Mouse (Mus musculus) retina, postnatal 1 day (tissue): ENCODE results near the gene Gsto1.

Experiments
- DNase-seq: peaks from one replicate; pipeline ENCODE4 v3.0.0-alpha.2; 2012

Gsto1 gene

DNA sequence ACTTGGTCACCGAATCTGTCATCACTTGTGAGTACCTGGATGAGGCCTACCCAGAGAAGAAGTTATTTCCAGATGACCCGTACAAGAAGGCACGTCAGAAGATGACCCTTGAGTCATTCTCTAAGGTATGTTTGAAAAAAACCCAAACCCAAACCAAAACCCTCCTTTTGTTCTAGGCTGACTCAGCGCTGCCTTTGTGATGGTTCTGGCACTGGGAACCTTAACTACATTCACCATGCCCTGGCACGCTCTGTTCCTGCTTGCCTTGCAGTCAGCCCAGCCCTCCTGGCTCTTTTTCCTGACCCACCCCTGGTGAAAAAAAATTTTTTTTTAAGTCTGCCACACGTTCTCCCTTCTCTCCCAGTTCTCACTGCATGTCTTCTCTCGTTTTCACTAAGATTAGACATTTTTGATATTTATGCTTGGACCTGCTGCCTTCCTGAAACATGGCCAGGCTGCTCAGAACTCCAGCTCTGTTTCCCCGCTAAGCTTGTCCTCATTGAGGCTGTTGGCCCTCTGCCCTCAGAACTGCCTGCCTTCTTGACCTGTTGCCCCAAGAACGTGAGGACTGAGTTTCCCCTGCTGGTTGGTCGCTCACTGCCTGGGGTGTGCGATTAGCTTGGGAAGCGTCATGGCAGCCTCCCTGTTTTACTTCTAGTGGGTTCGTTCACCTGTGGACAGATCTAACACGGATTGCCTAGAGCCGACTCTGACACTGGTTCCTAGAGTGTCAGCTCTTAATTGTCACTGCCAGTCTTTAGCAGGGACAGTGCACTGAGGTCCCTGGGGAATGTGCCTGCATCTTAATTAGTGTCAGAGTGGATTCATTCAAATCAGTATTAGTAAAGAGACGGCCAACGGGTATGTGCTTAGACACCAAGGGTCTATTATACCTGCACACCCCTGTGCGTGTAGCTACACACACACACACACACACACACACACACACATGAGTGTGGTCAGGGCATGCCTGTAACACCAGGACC, 3.5 kb downstream of the Gsto1 start:
- no peak for DNase-seq

DNA sequence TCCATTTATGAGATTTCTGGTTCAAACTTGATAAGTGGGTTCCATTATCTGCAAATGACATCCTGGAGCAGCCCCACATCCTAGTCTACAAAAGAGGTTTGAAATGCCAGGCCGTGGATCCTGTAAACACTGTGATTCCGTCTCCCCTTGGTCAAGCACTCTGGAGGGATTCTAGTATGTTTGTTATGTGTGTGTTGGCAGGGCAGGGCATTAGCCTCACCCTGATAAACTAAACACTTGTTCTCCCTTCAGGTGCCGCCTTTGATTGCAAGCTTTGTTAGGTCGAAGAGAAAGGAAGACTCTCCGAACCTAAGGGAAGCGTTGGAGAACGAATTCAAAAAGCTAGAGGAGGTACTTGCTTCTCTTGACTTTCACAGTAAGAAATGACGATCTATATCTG, 4.4 kb downstream of the Gsto1 start:
- DNase-seq: no peak

DNA sequence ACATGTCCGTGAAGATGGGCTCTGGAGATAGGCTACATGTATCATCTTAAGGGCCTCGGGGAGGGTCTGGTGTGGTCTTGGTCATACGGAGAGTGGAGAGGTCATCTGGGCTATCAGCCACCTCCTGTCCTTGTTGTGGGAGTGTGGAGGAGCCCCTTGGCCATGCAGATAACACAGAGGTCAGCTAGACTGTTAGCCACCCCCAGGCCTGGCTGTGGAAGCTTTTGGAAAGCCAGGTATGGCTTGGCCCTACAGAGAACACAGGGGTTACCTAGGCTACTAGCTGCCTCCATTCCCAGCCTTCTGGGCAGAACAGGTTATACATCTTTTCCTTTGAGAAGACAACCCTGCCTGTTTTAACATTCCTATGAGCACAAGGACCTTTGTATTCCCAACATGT, 7.8 kb downstream of the Gsto1 start:
- no peak for DNase-seq

DNA sequence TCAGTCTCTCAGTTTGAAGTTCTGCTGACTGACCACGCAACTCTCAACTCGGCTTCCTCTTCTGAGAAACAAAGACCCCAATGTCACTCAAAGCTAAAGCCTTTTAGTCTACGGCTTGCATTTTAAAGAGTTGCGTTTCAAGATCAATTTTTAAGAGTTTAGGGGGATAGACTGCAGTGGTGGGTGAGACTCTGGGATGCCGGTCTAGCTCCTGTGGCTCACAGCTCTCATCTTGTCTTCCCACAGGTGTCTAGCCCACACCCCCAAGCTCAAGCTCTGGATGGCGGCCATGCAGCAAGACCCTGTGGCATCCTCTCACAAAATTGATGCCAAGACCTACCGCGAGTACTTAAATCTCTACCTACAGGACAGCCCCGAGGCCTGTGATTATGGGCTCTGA, 9.3 kb downstream of the Gsto1 start:
- no peak for DNase-seq

DNA sequence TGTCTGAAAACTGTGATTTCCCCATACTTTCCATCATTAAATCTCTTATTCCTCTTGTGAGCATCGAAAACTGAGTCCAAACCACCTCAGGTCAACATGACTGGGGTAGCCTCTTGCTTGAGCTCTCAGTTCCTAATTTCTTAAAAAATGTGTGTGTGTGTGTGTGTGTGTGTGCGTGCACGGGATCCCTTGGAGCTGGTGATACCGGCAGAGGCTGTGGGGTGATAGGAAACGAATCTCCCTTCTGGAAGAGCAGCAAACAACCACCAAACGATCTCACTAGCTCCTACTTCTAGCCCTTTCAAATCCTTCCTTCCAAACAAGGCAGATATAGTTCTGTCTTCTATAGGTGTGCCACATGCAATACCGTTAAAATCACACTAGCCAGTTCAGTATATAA, 10.0 kb downstream of the Gsto1 start:
- no peak for DNase-seq

DNA sequence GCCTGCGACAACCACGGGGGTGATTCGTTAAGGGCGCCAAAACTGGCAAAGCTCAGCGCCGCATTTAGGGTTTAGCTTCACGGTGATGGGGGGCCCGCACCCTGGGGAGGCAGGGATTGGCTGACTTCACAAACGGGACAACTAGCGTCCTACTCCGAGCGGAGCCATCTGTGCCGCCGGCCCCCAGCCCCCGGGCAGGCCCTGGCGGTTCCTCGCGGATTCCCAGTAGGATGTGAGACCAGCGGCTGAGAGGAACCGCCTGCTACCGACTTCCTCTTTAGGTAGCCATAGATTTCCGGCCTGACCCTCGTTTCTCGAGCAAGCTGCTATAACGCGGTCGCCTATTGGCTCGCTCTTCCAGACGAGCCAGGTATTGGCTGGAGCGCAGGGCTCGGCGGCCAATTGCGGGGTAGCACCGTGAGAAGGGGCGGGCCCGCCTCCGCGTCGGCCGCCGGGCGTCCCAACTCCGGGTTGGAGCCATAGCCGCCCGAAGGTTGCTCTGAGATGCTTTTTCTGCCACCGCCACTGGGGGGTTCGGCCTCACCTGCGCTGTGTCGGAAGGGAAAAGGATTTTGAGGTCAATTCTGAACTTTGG, 10.7 kb downstream of the Gsto1 start, which contains the start of gene Gsto2:
Gene Gsto2, plus strand, starts transcription at position 182 of the 595 bp plus-strand sequence.
- DNase-seq: peak; percentile 98

DNA sequence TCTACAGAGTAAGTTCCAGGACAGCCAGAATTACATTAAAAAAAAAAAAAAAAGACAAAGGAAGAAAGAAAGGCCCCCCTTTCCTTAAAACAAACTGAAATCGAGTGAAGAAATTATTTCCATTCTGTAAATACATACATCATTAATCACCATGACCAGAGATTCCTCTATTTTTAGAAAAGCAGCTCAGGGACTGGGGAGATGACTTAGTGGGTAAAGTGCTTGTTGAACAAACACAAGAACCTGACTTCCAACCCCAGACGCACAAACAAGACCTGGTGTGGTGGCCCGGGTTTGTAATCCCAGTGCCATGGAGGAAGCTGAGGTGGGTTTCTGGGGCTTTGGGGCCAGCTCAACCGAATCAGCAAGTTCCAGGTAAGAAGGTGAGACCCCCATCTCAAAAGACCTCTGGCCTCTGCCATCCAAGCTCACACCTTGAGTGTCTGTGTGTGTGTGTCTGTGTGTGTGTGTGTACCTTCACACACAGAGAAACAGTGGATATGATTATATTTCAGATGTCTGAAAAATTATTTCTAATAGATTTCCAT, 12.9 kb downstream of the Gsto1 start:
- DNase-seq: no peak

DNA sequence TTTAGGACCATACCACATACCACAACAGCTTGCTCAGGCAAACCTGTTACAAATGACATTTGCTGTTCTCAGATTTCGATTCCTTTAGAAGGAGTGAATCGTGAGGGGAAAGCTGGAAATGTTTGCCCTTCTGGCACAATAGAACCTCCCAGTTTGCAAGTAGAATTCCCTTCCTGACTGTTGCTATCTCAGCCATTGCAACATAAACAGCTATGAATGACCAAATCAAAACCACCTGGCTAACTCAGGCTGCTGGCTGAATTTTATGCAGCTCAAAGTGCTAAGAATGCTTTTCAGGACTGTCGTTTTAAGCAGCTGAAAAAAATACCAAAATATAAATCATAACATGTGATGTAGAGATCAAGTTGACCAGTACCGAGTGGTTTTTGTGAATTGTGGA, 14.2 kb downstream of the Gsto1 start:
- DNase-seq: no peak

DNA sequence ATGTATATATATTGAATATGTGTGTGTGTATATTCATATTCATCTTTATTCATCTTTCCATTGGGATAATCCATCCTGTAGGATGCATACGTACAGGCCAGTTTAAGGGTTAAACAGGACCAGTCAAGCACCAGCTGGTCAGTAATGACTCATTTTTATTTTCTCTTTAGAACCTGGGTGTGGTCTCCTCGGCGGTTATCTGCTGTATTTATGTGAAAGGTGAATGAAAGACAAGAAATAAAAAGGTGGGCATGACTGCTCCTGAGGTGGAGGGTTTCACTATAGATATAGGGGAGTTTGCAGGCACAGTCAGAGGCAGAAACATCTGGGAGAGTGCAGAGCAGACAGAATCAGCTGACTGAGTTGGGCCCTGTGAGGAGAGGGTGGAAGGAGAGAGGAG, 14.7 kb downstream of the Gsto1 start:
- no peak for DNase-seq

DNA sequence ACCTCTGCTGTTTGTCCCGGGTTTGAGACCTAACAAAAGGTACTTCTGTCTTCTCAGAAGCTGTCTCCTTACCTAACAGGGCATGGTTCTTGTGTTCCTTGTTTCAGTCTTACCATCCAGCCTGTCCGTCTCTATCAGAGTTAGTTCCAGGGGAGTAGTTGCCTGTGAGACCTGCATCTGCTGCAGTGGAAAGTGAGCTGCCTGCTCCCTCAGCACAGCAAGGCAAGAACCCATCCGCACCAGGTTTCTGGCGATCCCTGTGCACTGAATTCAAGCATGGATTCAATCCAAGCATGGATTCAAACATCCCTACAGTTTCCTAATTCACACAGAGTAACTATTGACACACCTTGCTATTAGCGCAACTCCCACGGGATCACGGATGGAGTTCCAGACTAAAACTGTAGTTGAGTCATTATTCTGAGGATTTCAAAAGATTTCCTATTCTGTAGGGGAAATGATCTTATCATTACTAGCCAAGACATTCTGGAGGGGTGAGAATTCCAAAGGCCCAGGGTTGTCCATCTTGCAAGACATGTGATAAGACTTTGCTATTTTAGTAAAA, 15.4 kb downstream of the Gsto1 start:
- no peak for DNase-seq

DNA sequence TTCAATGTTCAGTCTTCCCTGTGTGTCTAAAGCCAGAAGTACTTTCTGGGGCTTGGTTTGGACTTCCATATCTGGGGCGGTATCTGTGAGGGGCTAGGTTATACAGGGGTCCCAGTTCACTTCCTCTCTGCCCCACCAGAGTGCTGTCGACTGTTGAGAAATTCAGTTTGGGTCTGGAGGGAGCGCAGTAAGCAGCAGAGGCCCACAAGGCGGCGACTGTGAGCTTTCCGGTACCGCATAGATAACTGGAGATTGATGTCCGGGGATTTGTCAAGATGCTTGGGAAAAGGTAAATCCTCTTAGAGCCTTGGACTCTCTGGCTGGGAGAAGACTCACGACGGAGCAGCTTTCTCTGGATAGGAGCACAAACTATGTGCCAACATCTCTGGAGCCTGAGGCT, 16.7 kb downstream of the Gsto1 start:
- DNase-seq: peak; percentile 72

DNA sequence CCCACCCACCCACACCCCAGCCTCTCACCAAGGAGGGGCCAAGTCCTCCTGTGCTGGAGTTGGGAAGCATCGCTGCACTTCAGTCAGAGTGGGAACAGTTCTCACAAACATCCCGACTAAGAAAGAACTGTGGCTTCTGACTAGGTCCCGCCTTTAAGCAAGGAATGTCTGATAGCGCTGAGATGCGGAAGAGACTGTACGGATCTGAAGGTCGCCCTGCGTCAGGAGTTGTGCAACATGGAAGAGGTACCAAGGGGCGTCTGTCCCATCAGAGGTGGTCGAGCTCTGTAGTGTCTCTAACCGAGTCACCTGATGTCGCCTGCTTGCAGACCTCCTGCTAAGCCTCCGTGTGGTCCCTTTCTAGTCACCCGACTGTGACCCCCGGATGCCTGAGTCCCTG, 21.5 kb downstream of the Gsto1 start:
- no peak for DNase-seq

DNA sequence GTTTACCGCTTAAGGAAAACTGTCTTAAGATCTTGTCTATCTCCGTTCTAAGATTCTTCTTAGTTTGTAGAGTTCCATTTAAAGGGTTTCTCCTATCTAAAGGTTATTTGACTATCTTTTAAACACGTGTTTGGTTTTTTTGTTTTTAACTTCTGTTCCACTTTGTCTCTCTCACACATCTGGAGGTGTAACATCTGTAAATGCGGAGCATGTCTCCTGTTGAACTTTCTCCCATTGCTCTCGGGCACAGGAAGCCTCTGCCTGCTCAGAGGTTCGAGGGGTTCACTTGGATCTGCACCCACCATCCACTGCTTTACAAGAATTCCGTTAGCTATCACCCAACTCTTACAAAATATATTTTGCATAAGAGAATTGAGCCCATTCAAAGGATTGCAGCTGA, 26.8 kb downstream of the Gsto1 start:
- no peak for DNase-seq

DNA sequence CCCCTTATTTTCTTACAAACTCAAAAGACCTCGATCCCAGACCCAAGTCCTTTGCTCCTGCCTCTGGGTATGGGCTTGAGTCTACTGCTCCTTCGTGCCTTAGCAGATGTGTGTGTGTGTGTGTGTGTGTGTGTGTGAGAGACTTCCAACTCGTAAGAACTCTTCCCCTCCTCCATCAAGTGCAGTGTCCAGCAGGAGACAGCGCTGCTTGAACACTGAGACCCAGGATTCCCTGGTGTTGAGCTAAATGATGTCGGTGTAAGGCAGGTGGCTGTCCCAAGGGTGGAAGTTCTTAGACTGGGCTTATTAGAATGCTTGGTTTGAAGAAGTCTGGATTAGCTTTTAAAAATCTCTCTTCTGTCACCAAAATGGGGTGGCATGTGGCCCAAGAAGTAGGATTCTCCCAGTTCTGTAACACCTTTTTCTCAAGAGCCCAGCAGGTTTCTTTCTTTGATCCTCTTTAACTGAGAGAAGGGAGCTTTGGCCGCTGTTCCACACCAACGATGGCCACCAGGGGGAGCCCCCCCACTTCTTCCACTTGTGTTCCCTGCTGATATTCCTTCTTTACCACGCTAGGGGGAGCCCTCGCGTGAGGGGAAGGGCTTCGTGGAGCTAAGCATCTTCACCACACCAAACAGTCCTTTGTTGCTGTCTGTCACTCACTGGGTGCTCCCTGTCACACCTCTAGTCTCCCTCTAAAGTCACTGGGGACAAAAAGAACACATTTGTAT, 27.5 kb downstream of the Gsto1 start:
- DNase-seq: peak; percentile 93

DNA sequence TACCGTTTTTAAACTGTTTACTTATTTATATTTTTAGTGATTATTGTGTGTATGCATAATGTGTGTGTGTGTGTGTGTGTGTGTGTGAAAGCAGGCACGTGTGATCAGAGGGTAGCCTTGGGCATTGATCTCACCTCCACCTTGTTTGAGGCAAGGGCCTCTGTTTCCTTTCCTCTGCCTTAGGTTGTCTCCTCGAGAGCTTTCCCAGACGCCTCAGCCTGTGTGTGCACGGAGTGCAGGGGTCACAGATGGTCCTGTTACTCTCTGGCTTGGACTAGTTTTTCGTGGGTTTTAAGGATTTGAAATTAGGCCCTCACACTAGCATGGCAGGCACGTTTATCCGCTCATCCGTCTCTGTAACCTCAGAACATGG, 28.1 kb downstream of the Gsto1 start:
- DNase-seq: no peak

DNA sequence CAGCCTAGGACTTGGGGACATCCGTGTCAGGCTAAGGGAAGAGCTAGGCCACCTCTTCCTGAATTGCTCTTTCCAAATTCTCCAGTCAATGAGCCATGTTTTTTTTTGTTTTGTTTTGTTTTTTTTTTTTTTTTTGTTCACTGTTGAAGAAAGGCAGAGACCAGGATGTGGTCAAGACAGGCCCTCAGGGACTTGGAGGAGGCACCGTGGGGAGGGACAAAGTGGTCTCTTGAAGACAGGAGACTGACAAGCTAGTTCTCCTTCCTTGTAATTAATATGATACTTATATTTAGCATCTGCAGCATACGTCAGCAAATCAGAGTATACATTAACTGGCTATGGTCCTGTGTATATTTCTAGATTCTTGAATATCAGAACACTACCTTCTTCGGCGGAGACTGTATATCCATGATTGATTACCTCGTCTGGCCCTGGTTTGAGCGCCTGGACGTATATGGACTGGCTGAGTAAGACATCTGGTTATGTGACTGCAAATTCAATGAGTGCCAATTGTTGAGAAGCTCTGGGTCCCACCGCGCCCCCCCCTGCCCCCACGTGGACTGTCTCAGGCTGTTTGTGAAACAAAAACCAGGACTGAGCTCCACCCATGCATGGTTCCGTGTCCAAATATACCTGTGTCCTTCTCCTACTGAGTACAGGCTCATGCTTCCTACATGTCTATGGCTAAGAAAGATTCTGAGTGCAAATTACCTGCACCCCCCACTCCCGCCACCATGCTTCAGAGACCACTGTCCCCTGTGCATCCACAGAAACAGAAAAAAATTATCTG, 29.7 kb downstream of the Gsto1 start:
- no peak for DNase-seq

DNA sequence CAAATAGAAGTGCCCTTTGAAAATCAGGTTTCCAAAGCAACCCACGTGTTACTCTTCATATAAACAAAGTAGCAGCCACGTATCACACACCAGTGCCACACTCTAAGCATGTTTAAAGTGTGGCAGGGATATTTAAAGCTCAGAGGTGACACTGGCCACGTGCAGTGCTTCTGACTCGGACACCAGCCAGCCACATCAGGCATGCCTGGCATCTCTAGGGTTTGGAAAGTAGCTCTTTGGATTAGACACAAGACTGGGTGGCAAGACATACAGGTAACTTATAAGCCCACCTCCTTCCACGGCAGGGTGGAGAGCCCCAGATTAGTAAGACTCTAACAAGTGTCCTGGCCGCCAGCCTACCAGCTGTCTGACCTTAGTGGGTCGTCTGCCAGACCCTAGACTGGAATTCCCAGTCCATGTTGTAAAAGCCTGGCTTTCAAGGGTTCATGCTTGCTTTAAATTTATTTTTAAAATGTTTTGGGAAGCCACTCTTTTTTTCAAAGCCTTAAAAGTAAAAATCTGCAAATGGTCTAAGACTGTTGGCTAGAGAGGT, 30.5 kb downstream of the Gsto1 start:
- no peak for DNase-seq

DNA sequence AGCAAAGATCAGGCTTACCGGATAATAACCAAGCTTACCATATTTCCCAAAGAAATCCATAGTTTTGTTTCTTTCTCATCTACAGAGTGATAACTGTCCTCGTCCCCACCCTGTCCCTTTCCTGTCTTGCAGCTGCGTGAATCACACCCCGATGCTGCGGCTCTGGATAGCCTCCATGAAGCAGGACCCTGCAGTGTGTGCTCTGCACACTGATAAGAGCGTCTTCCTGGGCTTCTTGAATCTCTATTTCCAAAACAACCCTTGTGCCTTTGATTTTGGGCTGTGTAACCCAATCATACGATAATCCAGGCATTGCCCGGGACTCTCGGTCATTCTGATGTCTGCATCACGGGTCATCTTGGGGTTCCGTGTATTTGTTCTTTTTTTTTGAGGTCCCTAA, 31.1 kb downstream of the Gsto1 start:
- DNase-seq: no peak

DNA sequence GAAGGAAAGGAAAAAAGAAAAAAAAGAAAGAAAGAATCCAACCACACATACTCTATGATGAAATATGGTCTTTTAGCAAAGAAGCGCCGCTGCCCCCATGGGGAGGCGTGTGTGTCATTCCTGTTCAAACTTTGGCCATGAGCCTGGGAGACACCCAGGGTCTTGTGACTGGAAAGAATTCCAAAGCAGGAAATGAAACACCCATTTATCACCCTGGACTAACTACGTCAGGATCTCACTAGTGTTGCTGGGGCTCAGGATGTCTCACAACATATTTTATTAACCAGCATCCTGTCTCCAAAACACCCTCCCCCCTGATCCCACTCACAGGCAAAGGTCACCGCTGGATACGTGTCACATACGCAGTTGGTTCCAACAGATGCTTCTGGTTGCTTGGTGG, 31.8 kb downstream of the Gsto1 start:
- no peak for DNase-seq

DNA sequence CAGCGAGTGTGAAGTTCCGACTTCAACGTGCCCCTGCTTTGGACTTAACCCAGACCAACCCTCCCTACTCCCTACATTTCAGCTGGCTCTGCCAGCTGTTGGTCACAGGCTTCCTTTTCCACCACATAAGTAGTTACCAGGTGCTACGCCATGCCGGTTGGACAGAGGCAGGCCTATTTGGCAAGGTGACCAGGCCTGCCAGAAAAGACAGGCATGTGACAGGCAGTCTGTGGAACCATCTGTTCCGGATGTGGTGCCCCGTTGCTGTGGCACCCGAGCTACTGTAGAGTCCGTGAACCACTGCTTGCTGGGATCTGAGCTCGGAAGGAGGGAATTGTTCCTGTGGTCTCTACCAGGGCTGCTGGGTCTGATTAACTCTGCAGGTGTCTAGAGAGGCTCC, 32.6 kb downstream of the Gsto1 start:
- no peak for DNase-seq

DNA sequence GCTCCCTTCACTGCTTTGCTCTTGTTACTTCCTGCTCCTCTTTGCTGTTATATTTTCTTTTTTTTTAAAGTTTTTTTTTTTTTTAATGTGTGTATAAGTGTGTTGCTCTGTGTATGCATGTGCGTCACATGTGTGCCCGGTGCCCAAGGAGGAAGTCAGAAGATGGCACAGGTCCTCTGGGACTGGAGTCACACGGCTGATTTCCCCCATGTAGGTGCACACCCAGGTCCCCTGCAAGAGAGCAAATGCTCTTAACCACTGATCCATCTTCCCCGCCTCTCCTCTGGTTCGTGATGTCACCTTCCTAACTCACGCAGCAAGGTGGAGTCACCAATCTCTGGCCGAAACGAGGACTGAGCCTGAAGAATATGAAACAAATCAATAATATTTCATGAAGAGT, 33.3 kb downstream of the Gsto1 start:
- DNase-seq: no peak
